Mouse (Mus musculus) granulocyte monocyte progenitor cell, adult 5-6 weeks (primary cell): ENCODE results near the gene Gm9780. TPM values are rescaled to one million over a fixed set of nuclear protein-coding genes. Genes with fewer than 3 reads are reported as not detected.
"Not testable (repeated sequence)": the region's sequence is repeated elsewhere in the genome, so short reads cannot be mapped to it uniquely, and the experiment has no call there.

Source experiments
- ATAC-seq: replicated peaks from 2 replicates; pipeline ENCODE4 v1.8.0; 2016; ENCODE audit warnings: mild to moderate bottlenecking, moderate TSS enrichment, inconsistent platforms; ENCODE audit not compliant: poor library complexity, severe bottlenecking
- total RNA-seq, 2 experiments: library from RNA; stranded (forward) in 1 of 2; stranded (reverse) in 1 of 2; fragments of 200-712, 200-1000 nt in 1 of 2; fragments of >200 nt in 1 of 2; fragmentation: Nextera tagmentation in 1 of 2; gene quantifications; 2 replicates each; pipeline ENCODE4 v1.2.3; 2014 to 2017

The Gm9780 gene
- total RNA-seq (2014; fragmentation: Nextera tagmentation) = not detected in 2 replicates
- not detected in 2 replicates for total RNA-seq (2017)

DNA sequence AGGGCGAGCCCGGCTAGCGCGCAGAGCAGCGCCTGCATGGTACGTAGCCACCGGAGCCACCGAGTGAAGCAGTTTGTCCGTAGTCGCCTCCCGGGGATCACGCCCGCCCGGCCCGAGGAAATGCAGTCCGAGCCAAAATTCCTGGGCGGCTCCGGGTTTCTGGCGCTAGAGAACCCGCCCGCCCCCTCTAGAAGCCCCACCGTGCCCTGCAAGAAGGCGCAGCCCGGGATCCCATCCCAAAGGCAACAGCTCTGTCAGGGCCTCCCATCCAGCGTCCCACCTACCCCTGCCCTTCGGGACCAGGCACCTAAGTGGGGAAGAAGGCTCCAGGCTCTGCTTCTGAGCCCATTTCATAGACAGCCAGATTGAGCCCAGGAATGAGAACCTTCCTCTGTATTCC is at the start of gene Gm9780:
TSS of gene Gm9780 (minus strand) at position 101 of the 400 bp plus-strand sequence.
- ATAC-seq = not testable (repeated sequence)

DNA sequence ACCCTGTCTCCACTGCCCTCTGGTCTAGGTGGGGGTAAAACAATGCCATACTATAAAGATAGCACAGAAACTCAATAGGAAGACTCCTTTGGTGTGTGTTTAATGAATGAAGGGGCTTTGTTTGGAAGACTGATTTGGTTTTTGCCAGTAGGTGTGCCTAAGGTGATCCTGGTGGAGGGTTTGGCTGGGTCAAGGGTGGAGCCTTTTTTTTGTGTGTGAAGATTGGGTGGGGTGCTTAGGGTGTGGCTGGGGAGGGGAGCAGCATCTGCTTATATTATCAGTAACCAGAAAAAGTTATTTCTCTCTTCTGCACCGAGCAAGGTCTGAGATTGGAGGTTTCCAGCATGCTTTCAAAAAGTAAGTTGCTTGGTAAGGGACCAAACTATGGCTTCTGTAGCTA is 39.5 kb upstream of the Gm9780 start, which contains the start of gene Cphx3:
TSS of gene Cphx3 (plus strand) at position 301 of the 400 bp plus-strand sequence.
- ATAC-seq = not testable (repeated sequence)

DNA sequence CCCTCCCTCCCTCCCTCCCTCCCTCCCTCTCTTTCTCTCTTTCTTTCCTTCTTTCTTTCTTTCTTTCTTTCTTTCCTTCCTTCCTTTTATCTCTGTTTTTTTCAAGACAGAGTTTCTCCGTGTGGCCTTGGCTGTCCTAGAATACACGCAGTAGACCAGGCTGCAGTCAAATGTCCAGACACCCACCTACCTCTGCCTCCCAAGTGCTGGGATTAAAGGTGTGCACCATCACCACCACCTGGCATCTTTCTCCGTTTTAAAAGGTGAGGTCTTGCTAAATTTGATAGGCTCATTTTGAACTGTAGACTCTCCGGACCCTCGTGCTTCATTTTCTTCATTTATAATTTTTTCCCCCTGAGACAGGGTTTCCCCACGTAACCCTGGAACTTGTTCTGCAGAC is 38.7 kb upstream of the Gm9780 start, which contains the start of gene Cphx2:
TSS of gene Cphx2 (plus strand) at position 301 of the 400 bp plus-strand sequence.
- not testable (repeated sequence) for ATAC-seq

DNA sequence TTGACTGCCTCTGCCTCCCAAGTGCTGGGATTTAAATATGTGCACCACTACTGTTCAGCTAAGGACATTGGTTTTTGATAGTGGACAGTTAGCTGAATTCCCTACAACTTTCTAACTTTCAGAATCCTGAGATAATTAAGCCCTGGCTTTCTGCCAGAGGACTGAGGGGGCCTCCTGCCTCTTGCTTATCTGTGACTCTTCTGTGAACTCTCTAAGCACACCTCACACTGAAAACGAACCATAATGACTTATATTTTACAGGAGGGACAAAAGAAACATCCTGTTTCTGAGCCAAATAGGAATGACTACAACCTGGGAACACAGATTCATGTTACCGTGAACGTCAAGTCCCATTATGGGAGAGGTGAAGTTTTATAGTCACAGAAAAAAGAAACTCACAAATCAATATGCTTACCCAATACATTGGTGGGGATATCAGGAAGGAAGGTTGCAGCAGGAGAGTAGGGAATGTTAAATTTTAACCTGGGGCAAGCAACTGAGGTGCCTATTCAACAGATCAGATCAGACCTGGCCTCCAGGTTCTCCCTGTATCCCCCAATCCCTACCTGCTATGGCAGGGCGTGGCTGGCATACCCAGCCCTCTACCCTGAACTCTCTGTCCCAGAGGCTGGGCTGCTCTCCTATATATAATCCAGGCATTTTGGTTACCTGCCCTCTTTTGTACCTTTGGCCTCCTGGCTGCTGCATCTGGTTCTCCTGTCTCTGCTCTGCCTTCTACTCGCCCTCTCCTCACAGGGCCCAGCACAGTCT is 34.3 kb upstream of the Gm9780 start:
- ATAC-seq = not testable (repeated sequence)

DNA sequence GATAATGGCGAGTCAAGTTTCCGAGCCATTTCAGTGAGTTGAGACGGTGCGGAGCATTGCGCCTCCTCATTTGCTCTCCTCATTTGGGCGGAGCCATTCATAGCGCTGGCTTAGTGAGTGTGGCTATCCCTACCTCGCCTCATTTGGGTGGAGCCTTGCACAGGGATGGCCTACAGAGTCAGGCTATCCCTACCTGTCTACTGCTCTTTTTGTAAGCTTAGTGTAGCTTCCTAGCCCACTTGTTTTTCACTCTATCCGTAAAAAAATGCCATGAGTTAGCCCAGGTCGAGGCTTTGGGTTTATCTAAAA is 24.8 kb upstream of the Gm9780 start, which contains the start of gene Tmem254c:
TSS of gene Tmem254c (minus strand) at position 31 of the 309 bp plus-strand sequence.
- ATAC-seq = peak; percentile 85

DNA sequence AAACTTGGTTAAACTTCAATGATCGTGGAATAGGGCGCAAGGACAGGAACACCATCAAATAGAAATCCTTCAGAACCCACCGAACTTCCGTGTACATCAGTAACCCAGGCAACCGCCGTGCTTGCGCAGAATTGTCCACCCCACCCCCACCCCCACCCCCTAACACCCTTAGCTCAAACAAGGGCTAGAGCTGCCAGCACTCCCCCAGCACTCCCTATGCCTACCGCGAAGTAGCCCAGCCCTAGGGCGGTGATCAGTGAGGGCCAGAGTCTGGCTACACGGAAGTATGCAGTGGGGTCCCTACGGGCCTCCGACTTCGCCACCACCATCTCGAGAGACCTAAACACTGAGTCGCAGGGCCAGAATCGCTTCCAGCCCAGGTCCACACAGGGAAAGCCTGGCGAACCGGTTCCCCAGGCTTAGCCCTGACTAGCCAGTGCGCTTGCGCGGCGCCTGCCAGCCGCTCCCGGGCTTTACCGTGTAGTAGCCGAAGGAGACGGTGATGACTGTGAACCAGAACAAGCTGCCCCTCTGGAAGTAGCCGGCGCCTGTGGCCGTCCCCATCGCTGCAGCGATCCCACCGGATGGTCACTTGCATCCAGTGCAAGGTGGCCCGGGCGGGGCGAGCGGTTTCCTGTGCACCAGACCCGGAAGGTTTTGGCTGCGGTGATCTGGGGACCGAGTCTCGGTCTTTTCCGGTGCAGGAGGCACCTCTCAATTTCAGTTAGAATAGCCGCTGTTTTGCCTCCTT is 24.2 kb upstream of the Gm9780 start:
- ATAC-seq = peak; percentile 81

DNA sequence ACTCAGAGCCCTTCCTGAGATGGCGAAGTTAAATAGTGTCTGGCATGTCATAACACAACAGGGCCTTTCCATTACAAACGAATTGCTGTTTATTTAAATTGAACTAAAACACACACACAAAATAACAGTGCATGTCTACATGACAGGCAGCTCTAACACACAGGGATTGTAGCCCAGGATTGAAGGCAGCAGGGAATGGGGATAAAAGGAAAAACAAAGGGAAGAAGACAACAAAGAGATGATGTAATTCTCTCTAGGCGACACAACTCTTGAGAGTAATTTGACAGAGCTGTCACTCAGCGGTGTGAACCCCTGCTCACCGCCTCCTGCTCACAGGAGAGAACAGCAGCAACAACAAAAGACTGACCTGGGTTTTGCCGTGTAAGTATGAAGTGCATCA is 16.9 kb upstream of the Gm9780 start:
- not testable (repeated sequence) for ATAC-seq

DNA sequence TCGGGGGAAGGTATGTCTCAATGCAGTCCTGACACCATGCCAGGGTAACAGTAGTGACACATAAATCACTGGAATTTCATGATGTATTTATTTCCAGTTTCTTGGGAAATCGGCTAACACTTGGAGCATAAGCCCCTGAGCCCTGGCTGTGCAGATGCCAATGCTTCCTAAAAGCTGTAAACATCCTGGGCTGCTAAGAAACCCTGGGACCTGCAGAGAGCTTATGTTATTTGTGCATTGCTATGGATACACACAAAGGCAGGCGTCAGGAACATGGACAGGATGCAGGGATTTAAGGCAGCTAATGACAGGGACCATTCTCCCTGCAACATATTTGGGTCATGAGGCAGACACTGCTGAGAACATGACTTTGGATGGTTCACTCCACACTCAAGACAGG is 15.7 kb upstream of the Gm9780 start:
- ATAC-seq = not testable (repeated sequence)

DNA sequence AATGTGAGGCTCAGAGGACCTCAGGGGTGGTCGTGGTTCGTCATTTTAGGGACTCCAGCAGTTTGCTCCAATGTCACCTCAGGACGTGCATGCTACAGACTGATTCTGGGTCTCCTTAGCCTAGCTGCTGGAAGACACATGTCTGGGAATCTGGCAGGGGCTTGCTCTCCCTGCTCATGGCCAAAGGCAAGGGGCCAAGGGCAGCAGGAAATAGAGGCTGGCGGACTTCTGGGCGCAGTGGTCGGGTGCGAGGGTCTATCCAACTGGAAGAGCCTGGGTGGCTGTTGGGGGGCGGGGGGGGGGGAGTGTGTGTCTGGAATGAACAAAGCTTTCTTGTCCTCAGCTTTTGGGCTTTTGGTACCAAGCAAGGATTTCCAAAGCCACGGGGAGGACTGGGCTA is 6.3 kb upstream of the Gm9780 start:
- ATAC-seq = not testable (repeated sequence)

DNA sequence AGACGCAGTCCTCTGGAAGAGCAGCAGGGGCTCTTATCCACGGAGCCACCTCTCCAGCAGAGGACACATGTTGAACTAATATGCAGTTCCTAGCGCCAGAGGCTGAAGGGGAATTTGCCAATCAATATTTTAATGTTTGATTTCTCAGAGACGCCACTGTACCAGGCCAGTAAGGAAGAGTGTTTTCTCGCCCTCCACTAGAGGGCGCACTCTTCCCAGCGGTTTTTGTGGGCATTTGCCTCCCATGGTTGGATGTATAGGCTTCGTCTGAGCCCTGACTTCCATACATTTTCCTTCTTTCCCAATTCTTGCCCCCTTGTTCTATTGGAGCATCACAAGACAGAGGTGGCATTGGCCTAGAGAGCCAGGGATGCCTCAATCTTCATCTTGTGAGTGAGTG is 4.5 kb upstream of the Gm9780 start:
- peak; percentile 74 for ATAC-seq

DNA sequence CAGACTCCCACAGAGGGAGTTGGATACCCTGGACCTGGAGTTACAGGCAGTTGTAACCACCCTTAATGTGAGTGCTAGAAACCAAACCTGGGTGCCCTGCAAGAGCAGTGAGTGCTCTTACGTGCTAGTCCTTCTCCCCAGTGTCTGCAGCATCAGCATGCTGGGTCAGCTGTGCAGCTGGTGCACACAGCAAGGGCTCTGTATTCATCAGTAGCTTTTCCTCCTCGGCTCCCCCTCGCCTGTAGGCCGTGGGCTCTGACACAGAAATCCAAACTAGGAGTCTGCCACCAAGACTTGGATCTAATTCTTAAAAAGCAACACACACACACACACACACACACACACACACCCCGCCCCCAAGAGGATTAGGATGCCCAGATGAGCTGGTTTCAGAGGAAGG is 2.5 kb upstream of the Gm9780 start:
- ATAC-seq = not testable (repeated sequence)

DNA sequence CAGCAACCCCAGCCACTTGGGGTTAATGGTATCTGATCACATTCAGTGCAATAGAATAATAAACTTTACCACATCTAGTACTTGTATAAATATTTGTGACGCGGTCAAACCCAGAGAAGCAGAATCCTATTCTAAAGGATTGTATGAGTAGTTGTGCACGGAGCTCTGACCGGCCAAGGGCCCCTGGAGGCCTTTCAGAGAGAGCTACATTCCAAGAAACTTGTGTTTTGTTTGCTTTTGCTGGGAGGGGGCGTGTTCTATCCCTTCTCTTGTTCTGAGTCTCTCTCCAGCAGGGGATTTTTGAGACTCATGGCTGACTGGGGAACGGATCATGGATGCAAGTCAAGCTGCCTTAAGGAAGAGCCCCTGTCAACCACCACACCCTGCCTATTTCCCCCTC is 7.1 kb downstream of the Gm9780 start:
- ATAC-seq = not testable (repeated sequence)

DNA sequence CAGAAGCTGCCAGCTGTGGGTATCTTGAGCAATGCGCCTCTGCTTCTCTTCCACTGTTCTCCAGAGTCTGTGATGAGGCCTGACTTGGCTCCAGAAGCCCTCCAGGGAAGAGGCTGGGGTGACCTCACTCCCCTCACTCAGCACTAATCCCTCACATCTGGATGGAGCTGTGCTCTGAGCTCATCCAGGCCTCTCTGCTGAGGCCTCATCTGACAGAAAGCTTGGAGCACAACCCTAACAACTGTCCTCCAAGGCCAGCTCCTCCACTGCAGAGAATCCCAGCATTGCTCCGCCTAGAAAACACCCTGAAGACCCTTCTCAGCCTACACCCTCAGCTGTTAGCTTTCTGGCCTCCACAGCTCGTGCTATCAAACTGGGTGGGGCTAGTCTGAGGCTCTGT is 8.1 kb downstream of the Gm9780 start:
- not testable (repeated sequence) for ATAC-seq

DNA sequence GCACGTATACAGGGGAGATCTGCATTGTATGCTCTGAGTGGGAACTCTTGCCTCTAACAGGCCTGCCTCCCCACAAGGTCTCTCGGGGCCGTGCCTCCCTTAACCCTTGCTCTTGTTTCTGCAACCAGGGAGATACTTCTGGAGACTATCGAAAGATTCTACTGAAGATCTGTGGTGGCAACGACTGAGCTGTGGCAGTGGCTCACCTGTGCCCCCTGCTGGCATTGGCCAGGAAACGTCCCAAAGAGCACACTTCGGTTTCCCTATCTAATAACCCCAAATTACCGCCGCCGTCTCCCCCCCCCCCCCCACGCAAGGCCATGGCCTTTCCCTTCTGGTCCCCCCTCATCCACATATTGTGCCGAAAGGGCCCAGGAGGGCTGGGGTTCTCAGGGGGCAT is 16.9 kb downstream of the Gm9780 start:
- peak; percentile 83 for ATAC-seq

DNA sequence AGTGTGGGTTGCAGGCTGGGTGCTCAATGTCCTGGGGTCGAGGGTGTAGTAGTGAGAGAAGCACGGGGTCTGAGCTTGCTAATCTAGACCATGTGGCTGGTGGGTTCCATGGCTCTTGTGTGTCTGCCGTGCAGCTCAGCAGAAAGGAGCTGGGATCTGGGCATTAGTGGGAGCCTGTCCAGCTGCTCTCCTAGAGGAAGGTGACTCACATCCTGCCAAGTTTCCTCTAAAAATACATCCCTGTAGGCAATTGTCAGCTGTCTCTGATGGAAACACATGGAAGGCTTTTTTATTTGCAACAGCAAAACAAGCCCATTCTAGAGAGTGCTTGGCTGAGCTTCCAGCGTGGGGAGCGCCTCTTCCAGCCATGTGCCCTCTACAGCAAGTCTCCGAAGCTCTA is 19.7 kb downstream of the Gm9780 start:
- not testable (repeated sequence) for ATAC-seq

DNA sequence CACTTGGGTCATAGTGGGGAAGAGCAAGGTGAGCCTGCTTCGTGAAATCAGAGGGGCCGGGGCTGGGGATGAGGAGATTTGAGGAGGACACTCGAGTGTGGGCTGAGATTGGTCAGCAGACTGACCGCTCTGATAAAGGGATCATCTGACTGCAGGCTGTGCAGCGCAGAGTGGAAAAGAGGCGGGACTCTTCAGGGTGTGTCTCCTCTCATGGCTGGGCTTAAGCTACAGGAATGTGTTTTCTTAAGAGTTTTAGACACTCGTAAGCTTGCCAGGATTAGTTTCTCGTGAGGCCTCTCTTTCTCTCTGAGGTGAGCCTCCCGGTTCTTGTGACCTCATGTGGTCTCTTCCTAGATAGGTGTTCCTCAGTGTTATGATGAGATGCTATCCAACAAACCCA is 21.0 kb downstream of the Gm9780 start:
- ATAC-seq = not testable (repeated sequence)

DNA sequence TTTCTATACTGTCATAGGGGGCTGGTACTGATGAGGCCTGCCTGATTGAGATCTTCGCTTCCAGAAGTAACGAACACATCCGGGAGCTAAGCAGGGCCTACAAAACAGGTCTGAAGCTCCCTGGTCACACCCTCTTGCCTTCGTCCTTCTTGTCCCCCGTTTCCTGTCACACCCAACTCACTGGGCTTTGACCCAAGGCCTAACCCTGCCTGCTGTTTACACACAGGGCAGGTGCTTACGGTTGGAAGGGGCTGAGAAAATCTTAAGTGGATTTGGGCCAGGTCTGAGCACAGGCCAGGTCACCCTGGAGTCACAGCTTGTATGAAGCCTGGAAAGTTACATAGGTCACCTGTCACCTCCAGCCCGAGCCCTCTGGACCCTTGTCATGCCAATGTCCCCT is 26.1 kb downstream of the Gm9780 start:
- ATAC-seq = not testable (repeated sequence)

DNA sequence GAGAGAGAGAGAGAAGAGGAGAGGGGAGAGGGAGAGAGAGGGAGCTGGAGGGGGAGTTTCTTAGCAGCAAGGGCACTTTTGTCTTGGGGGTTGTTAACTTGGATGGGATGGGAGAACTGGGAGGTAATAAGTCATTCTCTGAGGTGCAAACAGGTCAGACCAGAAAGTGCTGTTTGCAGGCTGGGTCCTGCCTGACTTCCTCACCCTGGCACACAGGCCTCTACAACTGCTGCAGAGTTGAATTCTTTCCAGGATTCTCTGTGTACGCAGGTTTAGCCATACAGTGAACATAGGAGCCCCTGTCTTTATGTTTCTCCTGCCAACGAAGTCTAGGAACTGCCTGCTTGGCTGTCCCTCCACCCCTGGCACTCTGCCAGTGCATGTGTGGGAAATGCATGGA is 35.0 kb downstream of the Gm9780 start:
- not testable (repeated sequence) for ATAC-seq

DNA sequence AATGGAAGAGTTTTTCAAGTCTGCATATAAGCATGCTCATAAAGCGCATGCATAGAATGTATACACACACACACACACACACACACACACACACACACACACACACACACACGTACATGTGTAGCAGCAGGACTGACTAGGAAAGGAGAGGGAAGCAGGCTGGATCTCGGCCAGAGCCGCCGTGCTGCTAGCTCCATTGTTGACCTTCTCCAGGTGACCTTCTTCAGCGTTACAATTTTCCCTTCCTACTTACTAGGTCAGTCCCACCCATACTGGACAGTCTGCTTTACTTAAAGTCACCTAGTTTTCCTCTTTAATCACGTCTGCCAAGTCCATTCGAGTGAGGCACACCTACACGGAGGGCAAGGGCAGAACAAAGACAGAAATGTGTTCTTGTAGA is 60.6 kb downstream of the Gm9780 start:
- not testable (repeated sequence) for ATAC-seq

DNA sequence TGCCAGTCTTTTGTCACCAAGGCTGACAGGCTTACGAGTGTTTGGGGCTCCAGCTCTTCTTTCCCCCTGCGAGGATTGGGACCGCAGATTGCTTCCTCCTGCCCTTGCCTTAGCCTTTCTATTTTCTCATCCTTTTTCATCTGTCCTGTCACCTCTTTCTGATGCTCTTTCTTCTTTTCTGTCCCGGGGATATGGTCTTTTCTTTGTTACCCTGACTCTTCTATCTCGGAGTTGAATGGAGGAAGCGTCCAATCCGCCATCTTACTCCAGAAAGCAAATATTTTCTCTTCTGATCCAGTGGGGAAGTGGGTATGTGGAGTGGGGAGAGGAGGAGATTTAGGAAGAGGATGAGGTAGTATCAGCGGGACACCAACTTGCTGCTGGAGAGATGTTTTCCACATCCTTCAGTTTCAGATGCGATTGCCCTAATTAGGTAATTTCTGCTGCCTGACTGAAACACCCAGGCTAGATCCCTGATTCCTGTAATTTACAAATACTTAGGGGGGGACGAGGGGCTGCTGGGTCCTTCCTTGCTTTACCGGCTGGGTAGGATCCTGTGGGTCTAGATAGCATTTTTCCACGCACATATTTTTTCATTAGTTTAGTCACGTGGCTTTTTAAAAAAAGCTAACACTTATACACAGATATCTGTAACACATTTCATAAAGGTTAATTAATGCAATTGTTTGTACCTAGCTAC is 63.1 kb downstream of the Gm9780 start:
- not testable (repeated sequence) for ATAC-seq
